Mouse (Mus musculus): ENCODE data around the gene Agtpbp1.

DNA sequence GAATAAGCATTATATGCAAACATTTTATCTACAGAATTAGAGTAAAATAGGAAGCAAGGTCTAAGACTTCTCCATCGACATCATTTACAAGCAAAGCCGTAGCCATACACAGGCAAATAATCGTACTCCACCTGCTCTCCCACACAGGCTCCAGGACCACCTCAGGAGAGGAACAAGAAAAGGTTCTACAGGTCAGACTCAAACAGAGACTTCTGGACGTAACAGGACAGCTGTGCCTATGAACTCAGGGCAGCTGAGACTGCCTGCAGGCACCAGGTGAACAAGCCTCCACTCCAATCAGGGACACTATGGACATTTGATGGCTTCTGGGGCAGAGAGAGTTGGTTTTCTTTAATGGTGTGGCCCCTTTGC lies 103.6 kb downstream of the Agtpbp1 start:
- no peak for TF ChIP-seq CTCF (IDR thresholded peaks at IDR 0.05; ENCODE audit: insufficient read depth, low read depth, low read length)
- TF ChIP-seq POLR2A (IDR thresholded peaks at IDR 0.05; ENCODE audit: insufficient read depth, low read depth, low read length), result no peak
